Mouse (Mus musculus) hindbrain, postnatal 0 days (tissue): ENCODE data around the gene Xylt1. TPM values are rescaled to one million over a fixed set of nuclear protein-coding genes. Genes with fewer than 3 reads are reported as not detected.

Experiments used
- ATAC-seq: fragments of 200-750 bp; cut with Nextera tagmentation; 2 replicates; pipeline ENCODE4 v1.8.0; 2017; ENCODE audit warnings: mild to moderate bottlenecking, moderate TSS enrichment, moderate library complexity
- DNase-seq: peaks from one replicate; pipeline ENCODE4 v3.0.0-alpha.2; 2015; ENCODE audit warnings: low spot score
- H3K27ac ChIP-seq: fragments of 300-500 bp; sonication (generic); 2 replicates; pipeline ENCODE4 v1.5.1; 2014; ENCODE audit warnings: mild to moderate bottlenecking
- H3K27me3 ChIP-seq: fragments of 300-500 bp; sonication (generic); 2 replicates; pipeline ENCODE4 v1.6.1; 2014; ENCODE audit warnings: low read length, mixed read lengths; ENCODE audit not compliant: insufficient read depth
- H3K36me3 ChIP-seq: fragments of 300-500 bp; sonication (generic); 2 replicates; pipeline ENCODE4 v1.6.1; 2014; ENCODE audit warnings: low read length, mixed read lengths; ENCODE audit not compliant: insufficient read depth
- H3K4me1 ChIP-seq: fragments of 300-500 bp; sonication (generic); 2 replicates; pipeline ENCODE4 v1.6.1; 2014; ENCODE audit warnings: antibody characterized with exemption, low read length, mixed read lengths; ENCODE audit not compliant: insufficient read depth
- H3K4me2 ChIP-seq: fragments of 300-500 bp; sonication (generic); 2 replicates; pipeline ENCODE4 v1.6.1; 2014; ENCODE audit warnings: low read depth, mild to moderate bottlenecking, low read length, moderate library complexity, mixed read lengths
- H3K4me3 ChIP-seq: fragments of 300-500 bp; sonication (generic); 2 replicates; pipeline ENCODE4 v1.5.1; 2014; ENCODE audit warnings: low read length
- H3K9ac ChIP-seq: fragments of 300-500 bp; sonication (generic); replicated peaks from 2 replicates; pipeline ENCODE4 v1.6.1; 2014; ENCODE audit warnings: mild to moderate bottlenecking, low read length, moderate library complexity, mixed read lengths
- H3K9me3 ChIP-seq: fragments of 300-500 bp; sonication (generic); 2 replicates; pipeline ENCODE4 v1.6.1; 2016; ENCODE audit warnings: low read length, mixed read lengths
- CTCF ChIP-seq: IDR thresholded peaks from 2 replicates; pipeline ENCODE4 v1.5.1; 2016; ENCODE audit warnings: antibody characterized with exemption, control low read depth, low read depth
- WGBS: fragments of 180-500 bp; shearing (Covaris S2); extraction: QIAGEN DNeasy Blood & Tissue Kit; methylation state at CpG from one replicate; pipeline ENCODE4 v1.1.7; 2014; 5-methylcytosine and 5-hydroxymethylcytosine counted together
- polyA plus RNA-seq: library from polyadenylated mRNA; unstranded; fragments of >200 nt; fragmentation: Nextera tagmentation; extraction: Ambion mirVana; gene quantifications from 2 replicates; pipeline ENCODE4 v1.2.1, GENCODE M21; 2015
- total RNA-seq: library from RNA; depleted of rRNA; stranded (reverse); fragments of >200 nt; gene quantifications from 2 replicates; pipeline ENCODE4 v1.2.3, GENCODE M21; 2014

The Xylt1 gene
- total and polyA plus RNA-seq, 2 experiments from 2014 or later = 3.0 to 16.6 TPM

- Histone ChIP-seq H3K4me2 (no peak overlapping the region), H3K9ac (no peak overlapping the region), H3K27ac (no peak overlapping the region), H3K27me3 (no peaks in the 10 kb centered on the region), H3K4me3 (no peak overlapping the region), H3K4me1 (peaks cover 11% of the 10 kb centered on the region; the same call in 1 of the 2 replicates), H3K36me3 (no peaks in the 10 kb centered on the region), H3K9me3 (no peaks in the 10 kb centered on the region)
- DNase-seq (no peak), ATAC-seq (no peak)
- TF ChIP-seq CTCF = no peak
Observed at GRCm38 (mm10) chr7:117420301-117420700, 39.5 kb downstream of the Xylt1 start.

- Histone ChIP-seq H3K9ac (no peak overlapping the region), H3K4me3 (no peak overlapping the region), H3K36me3 (no peaks in the 10 kb centered on the region), H3K4me1 (peaks cover 11% of the 10 kb centered on the region; the same call in 1 of the 2 replicates), H3K4me2 (no peak overlapping the region), H3K27ac (peak overlapping the region; percentile 22; the same call in 1 of the 2 replicates), H3K27me3 (no peaks in the 10 kb centered on the region), H3K9me3 (no peaks in the 10 kb centered on the region)
- ATAC-seq (no peak), DNase-seq (peak; percentile 34)
- TF ChIP-seq CTCF = no peak
- 33% methylated on average over 11 of the region's 11 CpGs for WGBS
Observed at GRCm38 (mm10) chr7:117420836-117421566, 40.2 kb downstream of the Xylt1 start.

GRCm38 (mm10) chr7:117424841-117425240 is 44.1 kb downstream of the Xylt1 start:
- Histone ChIP-seq H3K9ac (no peak overlapping the region), H3K4me1 (peaks cover 11% of the 10 kb centered on the region; the same call in 1 of the 2 replicates), H3K36me3 (no peaks in the 10 kb centered on the region), H3K27ac (no peak overlapping the region), H3K4me2 (no peak overlapping the region), H3K9me3 (no peaks in the 10 kb centered on the region), H3K4me3 (no peak overlapping the region), H3K27me3 (no peaks in the 10 kb centered on the region)
- 83% methylated on average over 4 of the region's 4 CpGs for WGBS
- ATAC-seq (no peak), DNase-seq (no peak)
- TF ChIP-seq CTCF = no peak

GRCm38 (mm10) chr7:117426366-117426765 is 45.6 kb downstream of the Xylt1 start:
- Histone ChIP-seq H3K4me1 (no peaks in the 10 kb centered on the region), H3K9ac (no peak overlapping the region), H3K9me3 (no peaks in the 10 kb centered on the region), H3K4me3 (no peak overlapping the region), H3K4me2 (no peak overlapping the region), H3K36me3 (no peaks in the 10 kb centered on the region), H3K27me3 (no peaks in the 10 kb centered on the region), H3K27ac (no peak overlapping the region)
- no peak for ATAC-seq
- no peak for DNase-seq
- WGBS = 85% methylated on average over 4 of the region's 4 CpGs
- TF ChIP-seq CTCF = no peak

- no peaks in the 10 kb centered on the region for H3K27me3 ChIP-seq
- H3K4me3 ChIP-seq = no peak overlapping the region
- peak; percentile 35 for DNase-seq
- H3K4me1 ChIP-seq = no peaks in the 10 kb centered on the region
- ATAC-seq = no peak
- H3K27ac ChIP-seq = no peak overlapping the region
- H3K9me3 ChIP-seq = no peaks in the 10 kb centered on the region
- no peak overlapping the region for H3K9ac ChIP-seq
- 34% methylated on average over 8 of the region's 8 CpGs for whole genome bisulfite sequencing
- H3K4me2 ChIP-seq = no peak overlapping the region
- no peaks in the 10 kb centered on the region for H3K36me3 ChIP-seq
- no peak for TF ChIP-seq CTCF
Observed at GRCm38 (mm10) chr7:117428690-117429224, 48.0 kb downstream of the Xylt1 start.

- H3K4me2 ChIP-seq = no peak overlapping the region
Observed at GRCm38 (mm10) chr7:117429483-117429882, 48.7 kb downstream of the Xylt1 start.

GRCm38 (mm10) chr7:117429895-117430294 is 49.1 kb downstream of the Xylt1 start:
- ATAC-seq (no peak), DNase-seq (no peak)
- Histone ChIP-seq H3K4me3 (no peak overlapping the region), H3K27ac (no peak overlapping the region), H3K36me3 (no peaks in the 10 kb centered on the region), H3K4me2 (no peak overlapping the region), H3K27me3 (no peaks in the 10 kb centered on the region), H3K9ac (no peak overlapping the region), H3K4me1 (no peaks in the 10 kb centered on the region), H3K9me3 (no peaks in the 10 kb centered on the region)
- no peak for TF ChIP-seq CTCF
- WGBS = 63% methylated on average over 3 of the region's 3 CpGs

More at GRCm38 (mm10) chr7:117429483-117429882, 48.7 kb downstream of the Xylt1 start:
- Histone ChIP-seq H3K27me3 (no peaks in the 10 kb centered on the region), H3K27ac (no peak overlapping the region), H3K36me3 (no peaks in the 10 kb centered on the region), H3K9me3 (no peaks in the 10 kb centered on the region), H3K4me3 (no peak overlapping the region), H3K4me1 (no peaks in the 10 kb centered on the region), H3K9ac (no peak overlapping the region)
- WGBS = 83% methylated on average over 5 of the region's 5 CpGs
- ATAC-seq = no peak
- no peak for DNase-seq
- TF ChIP-seq CTCF = no peak
